Mouse (Mus musculus) hematopoietic multipotent progenitor cell, adult 10-12 weeks (in vitro differentiated cells): Measurements from ENCODE around the gene Olfr1293-ps. TPM values are rescaled to one million over a fixed set of nuclear protein-coding genes. Genes with fewer than 3 reads are reported as not detected.

Experiments used
- polyA plus RNA-seq: library from polyadenylated mRNA; stranded (reverse); fragments of >175 nt; gene quantifications from 2 replicates; pipeline ENCODE4 v1.2.3, GENCODE M21; 2012; ENCODE audit warnings: low replicate concordance

Olfr1293-ps gene
- not detected in 2 replicates for polyA plus RNA-seq

GRCm38 (mm10) chr2:111524903-111525302 lies at the start of gene Olfr1293-ps:
Gene Olfr1293-ps (plus strand): TSS chr2:111525203.

GRCm38 (mm10) chr2:111480519-111480918 lies 44.5 kb upstream of the Olfr1293-ps start, which contains the start of gene Olfr1289:
Gene Olfr1289 (plus strand): TSS chr2:111480819.

GRCm38 (mm10) chr2:111493729-111494128 lies 31.3 kb upstream of the Olfr1293-ps start, which contains the start of gene Olfr1290:
Gene Olfr1290 (minus strand): TSS chr2:111493829.

GRCm38 (mm10) chr2:111496880-111497279 lies 28.1 kb upstream of the Olfr1293-ps start, which contains the start of gene Olfr1291-ps1:
Gene Olfr1291-ps1 (plus strand): TSS chr2:111497180.

GRCm38 (mm10) chr2:111540191-111540590 lies 15.2 kb downstream of the Olfr1293-ps start, which contains the start of gene Olfr1294:
Gene Olfr1294 (minus strand): TSS chr2:111540291.

GRCm38 (mm10) chr2:111569581-111569980 lies 44.6 kb downstream of the Olfr1293-ps start, which contains the start of gene Olfr1295:
Gene Olfr1295 (minus strand): TSS chr2:111569681.

Other genes starting within 250 kb of the Olfr1293-ps start
- not detected in 2 replicates for gene Olfr1278, start 235.1 kb upstream of the Olfr1293-ps start, polyA plus RNA-seq
- not detected in 2 replicates for gene Olfr1279, start 224.6 kb upstream of the Olfr1293-ps start, polyA plus RNA-seq
- gene Olfr1280, start 211.2 kb upstream of the Olfr1293-ps start, polyA plus RNA-seq = not detected in 2 replicates
- gene Olfr1281, start 198.7 kb upstream of the Olfr1293-ps start, polyA plus RNA-seq = not detected in 2 replicates
- gene Olfr1282, start 189.1 kb upstream of the Olfr1293-ps start, polyA plus RNA-seq = not detected in 2 replicates
- gene Olfr1283, start 158.4 kb upstream of the Olfr1293-ps start, polyA plus RNA-seq = not detected in 2 replicates
- gene Olfr1284, start 149.7 kb upstream of the Olfr1293-ps start, polyA plus RNA-seq = not detected in 2 replicates
- not detected in 2 replicates for gene Olfr1286, start 102.1 kb upstream of the Olfr1293-ps start, polyA plus RNA-seq
- gene Olfr1287, start 76.1 kb upstream of the Olfr1293-ps start, polyA plus RNA-seq = 0.21 TPM in 1 of 2 replicates, not detected in the other
- gene Olfr1288, start 51.1 kb upstream of the Olfr1293-ps start, polyA plus RNA-seq = not detected in 2 replicates
- gene Olfr1289, start 44.4 kb upstream of the Olfr1293-ps start, polyA plus RNA-seq = not detected in 2 replicates
- not detected in 2 replicates for gene Olfr1290, start 31.4 kb upstream of the Olfr1293-ps start, polyA plus RNA-seq
- gene Olfr1291-ps1, start 28.0 kb upstream of the Olfr1293-ps start, polyA plus RNA-seq = not detected in 2 replicates
- gene Olfr1294, start 15.1 kb downstream of the Olfr1293-ps start, polyA plus RNA-seq = not detected in 2 replicates
- not detected in 2 replicates for gene Olfr1295, start 44.5 kb downstream of the Olfr1293-ps start, polyA plus RNA-seq
- not detected in 2 replicates for gene Olfr1297, start 101.3 kb downstream of the Olfr1293-ps start, polyA plus RNA-seq
- gene Olfr1298, start 124.0 kb downstream of the Olfr1293-ps start, polyA plus RNA-seq = not detected in 2 replicates
- gene Olfr1299, start 136.2 kb downstream of the Olfr1293-ps start, polyA plus RNA-seq = not detected in 2 replicates
- gene Olfr1301, start 225.8 kb downstream of the Olfr1293-ps start, polyA plus RNA-seq = not detected in 2 replicates